Mouse (Mus musculus) erythroblast, embryonic 14.5 days (primary cell): ENCODE data around the gene Eif4ebp2.

ENCODE experiments used
- GATA1 ChIP-seq: IDR thresholded peaks from 2 replicates; pipeline ENCODE4 v1.6.1; 2012; ENCODE audit warnings: low read length, inconsistent platforms, mixed read lengths
- TAL1 ChIP-seq: IDR thresholded peaks from 3 replicates; pipeline ENCODE4 v1.6.1; 2012; ENCODE audit warnings: low read length, inconsistent platforms, mixed read lengths

- TF ChIP-seq GATA1 (no peak), TAL1 (no peak)
Observed at GRCm38 (mm10) chr10:61390148-61390547, 62.3 kb downstream of the Eif4ebp2 start.
